Mouse (Mus musculus): ENCODE data around the gene Tcaf2. TPM values are rescaled to one million over a fixed set of nuclear protein-coding genes. Genes with fewer than 3 reads are reported as not detected.

The Tcaf2 gene
- total and polyA plus RNA-seq, 3 experiments = 1.1 to 3.6 (median 2.7) TPM

DNA sequence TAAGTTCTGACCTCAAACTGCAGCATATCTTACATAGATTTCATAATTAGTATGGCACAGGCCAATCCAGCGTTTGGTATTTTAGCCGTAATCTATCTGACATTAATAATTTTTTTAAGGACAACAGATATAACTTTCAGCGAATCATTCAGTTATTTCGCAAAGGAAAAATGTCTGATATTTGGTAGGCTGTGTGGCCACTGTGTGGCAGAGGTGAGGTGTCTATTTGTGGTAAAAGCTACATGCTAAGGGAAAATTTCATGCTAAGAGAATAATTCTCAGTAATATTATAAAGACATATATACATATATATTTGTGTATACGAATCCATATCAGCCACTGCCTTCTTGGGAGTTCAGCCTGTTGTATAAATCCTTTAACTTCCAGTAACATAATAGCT lies 58.5 kb downstream of the Tcaf2 start:
- no peak overlapping the region for H3K9ac ChIP-seq (ENCODE audit: low read depth, low read length)
- H3K79me2 ChIP-seq (replicated peaks; ENCODE audit: control insufficient read depth, insufficient read depth, low read length) = no peaks in the 10 kb centered on the region
- intact Hi-C loops (cut with DNase I) = loop anchor here (10.0 kb wide), 1 partner anchor 272 kb away; no protein-coding TSS in a partner anchor
- no peak for DNase-seq
- H3K27ac ChIP-seq = no peak overlapping the region
- no peaks in the 10 kb centered on the region for H3K36me3 ChIP-seq (ENCODE audit: control insufficient read depth, insufficient read depth, low read length)
- H3K27me3 ChIP-seq (ENCODE audit: control insufficient read depth, insufficient read depth, low read length) = no peaks in the 10 kb centered on the region
- TF ChIP-seq POLR2A (IDR thresholded peaks at IDR 0.05; ENCODE audit: insufficient read depth, low read depth, low read length) (no peak), EP300 (IDR thresholded peaks at IDR 0.05; ENCODE audit: insufficient read depth, low read depth, low read length) (no peak), CTCF (IDR thresholded peaks at IDR 0.05) (no peak)
- H3K4me1 ChIP-seq (ENCODE audit: control insufficient read depth, insufficient read depth, low read length) = no peaks in the 10 kb centered on the region
- no peak overlapping the region for H3K4me3 ChIP-seq
- 70% methylated on average over 5 of the region's 5 CpGs for WGBS

DNA sequence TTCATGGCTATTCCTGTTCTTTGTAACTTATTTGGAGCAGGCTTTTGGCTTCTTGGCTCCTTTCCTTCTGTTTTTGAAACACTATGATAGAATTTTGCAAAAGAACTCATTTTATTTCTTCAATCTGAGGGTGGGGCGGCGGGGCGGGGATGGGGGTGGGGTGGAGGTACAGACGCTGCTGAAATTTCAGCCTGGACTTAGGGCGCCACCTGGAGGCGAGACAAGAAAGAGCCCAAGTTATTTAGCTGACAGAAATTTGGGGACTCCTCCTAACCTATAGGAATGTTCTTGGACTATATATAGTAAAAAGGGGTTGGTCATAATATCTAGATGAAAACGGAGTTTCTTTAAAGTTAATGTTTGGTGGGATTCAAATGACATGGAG lies 61.6 kb downstream of the Tcaf2 start:
- WGBS = 1% methylated on average over 7 of the region's 7 CpGs
- H3K27ac ChIP-seq = no peak overlapping the region
- H3K36me3 ChIP-seq (ENCODE audit: control insufficient read depth, insufficient read depth, low read length) = no peaks in the 10 kb centered on the region
- H3K4me3 ChIP-seq = peak overlapping the region; percentile 28; the same call in 1 of the 2 replicates
- intact Hi-C loops (cut with DNase I) = loop anchor here (1.0 to 10.0 kb wide), 7 partner anchors 37 to 822 kb away; partner anchors contain the start of genes Olfr455, Tas2r126 and Zyx
- peak; percentile 50 to 79 for DNase-seq
- H3K9ac ChIP-seq (ENCODE audit: low read depth, low read length) = no peak overlapping the region
- no peaks in the 10 kb centered on the region for H3K4me1 ChIP-seq (ENCODE audit: control insufficient read depth, insufficient read depth, low read length)
- no peaks in the 10 kb centered on the region for H3K79me2 ChIP-seq (replicated peaks; ENCODE audit: control insufficient read depth, insufficient read depth, low read length)
- no peaks in the 10 kb centered on the region for H3K27me3 ChIP-seq (ENCODE audit: control insufficient read depth, insufficient read depth, low read length)
- TF ChIP-seq CTCF (IDR thresholded peaks at IDR 0.05) (peak; percentile 94), EP300 (IDR thresholded peaks at IDR 0.05; ENCODE audit: insufficient read depth, low read depth, low read length) (no peak)

DNA sequence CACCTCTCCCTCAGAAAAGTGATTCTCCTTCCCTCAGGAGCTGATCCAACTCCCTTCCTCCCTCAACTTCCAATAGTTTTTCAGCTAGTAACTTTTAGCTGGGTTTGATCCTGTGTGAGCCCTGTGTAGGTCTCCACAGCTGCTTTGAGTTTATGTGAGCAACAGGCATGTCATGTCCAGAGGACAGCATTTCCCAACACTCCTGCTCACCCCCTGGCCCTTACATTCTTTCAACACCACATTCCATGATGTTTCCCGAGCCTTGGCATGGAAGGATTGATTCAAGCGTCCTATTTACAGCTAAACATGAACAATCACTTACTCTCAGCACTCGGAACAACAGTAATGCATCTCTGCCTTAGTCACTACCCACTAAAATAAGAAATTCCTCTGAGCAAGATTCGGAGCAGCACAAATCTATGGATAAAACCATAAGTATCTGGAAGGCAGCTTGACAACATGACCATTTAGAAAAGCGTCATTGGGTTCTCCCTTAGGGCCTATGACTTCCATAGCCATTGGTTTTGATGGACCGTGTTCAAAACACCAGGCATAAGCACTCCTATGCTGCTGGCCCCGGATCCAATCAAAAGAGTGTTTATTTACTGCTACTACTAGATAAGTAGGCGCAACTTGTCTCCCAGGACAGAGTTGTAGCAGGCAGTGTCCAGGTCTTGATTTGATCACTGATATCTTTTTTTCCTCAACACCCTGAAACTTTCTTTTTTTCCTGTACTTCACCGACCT lies 62.1 kb downstream of the Tcaf2 start:
- TF ChIP-seq EP300 (IDR thresholded peaks at IDR 0.05; ENCODE audit: insufficient read depth, low read depth, low read length) (no peak), CTCF (IDR thresholded peaks at IDR 0.05) (no peak), POLR2A (IDR thresholded peaks at IDR 0.05; ENCODE audit: insufficient read depth, low read depth, low read length) (no peak)
- DNase-seq = no peak
- no peak overlapping the region for H3K27ac ChIP-seq

DNA sequence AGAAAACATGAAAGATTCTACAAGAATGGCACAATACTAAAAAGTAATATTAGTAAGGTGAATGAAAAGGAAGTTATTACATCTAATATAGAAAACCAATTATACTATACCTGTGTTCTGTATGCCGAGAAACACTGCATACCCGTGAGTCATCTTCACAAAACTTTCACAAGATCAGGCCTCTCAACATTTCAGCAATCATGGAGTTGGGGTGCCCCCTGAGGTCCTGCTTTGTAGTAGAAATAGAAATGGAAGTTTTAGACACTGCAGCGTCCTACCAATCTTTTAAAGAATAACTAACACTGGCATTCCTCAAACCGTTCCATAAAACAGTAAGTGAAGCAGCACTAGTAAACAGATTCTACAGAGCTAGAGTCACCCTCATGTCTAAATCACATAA lies 66.4 kb downstream of the Tcaf2 start:
- no peaks in the 10 kb centered on the region for H3K27me3 ChIP-seq (ENCODE audit: control insufficient read depth, insufficient read depth, low read length)
- TF ChIP-seq EP300 (IDR thresholded peaks at IDR 0.05; ENCODE audit: insufficient read depth, low read depth, low read length) (no peak), POLR2A (IDR thresholded peaks at IDR 0.05; ENCODE audit: insufficient read depth, low read depth, low read length) (no peak), CTCF (IDR thresholded peaks at IDR 0.05) (peak; percentile 53)
- H3K9ac ChIP-seq (ENCODE audit: low read depth, low read length) = no peak overlapping the region
- WGBS = 39% methylated on average over 4 of the region's 4 CpGs
- no peaks in the 10 kb centered on the region for H3K4me1 ChIP-seq (ENCODE audit: control insufficient read depth, insufficient read depth, low read length)
- DNase-seq = no peak
- intact Hi-C loops (cut with DNase I) = no loop called here
- H3K36me3 ChIP-seq (ENCODE audit: control insufficient read depth, insufficient read depth, low read length) = no peaks in the 10 kb centered on the region
- H3K27ac ChIP-seq = no peak overlapping the region
- no peaks in the 10 kb centered on the region for H3K79me2 ChIP-seq (replicated peaks; ENCODE audit: control insufficient read depth, insufficient read depth, low read length)
- no peak overlapping the region for H3K4me3 ChIP-seq

More for the DNA sequence above, 62.1 kb downstream of the Tcaf2 start:
- H3K4me1 ChIP-seq (ENCODE audit: control insufficient read depth, insufficient read depth, low read length) = no peaks in the 10 kb centered on the region
- 38% methylated on average over 9 of the region's 9 CpGs for WGBS
- no peak overlapping the region for H3K9ac ChIP-seq (ENCODE audit: low read depth, low read length)
- H3K79me2 ChIP-seq (replicated peaks; ENCODE audit: control insufficient read depth, insufficient read depth, low read length) = no peaks in the 10 kb centered on the region
- peak overlapping the region; percentile 28; the same call in 1 of the 2 replicates for H3K4me3 ChIP-seq
- intact Hi-C loops (cut with DNase I) = loop anchor here (1.0 to 10.0 kb wide), 7 partner anchors 36 to 822 kb away; partner anchors contain the start of genes Olfr455, Tas2r126 and Zyx
- no peaks in the 10 kb centered on the region for H3K36me3 ChIP-seq (ENCODE audit: control insufficient read depth, insufficient read depth, low read length)
- no peaks in the 10 kb centered on the region for H3K27me3 ChIP-seq (ENCODE audit: control insufficient read depth, insufficient read depth, low read length)

DNA sequence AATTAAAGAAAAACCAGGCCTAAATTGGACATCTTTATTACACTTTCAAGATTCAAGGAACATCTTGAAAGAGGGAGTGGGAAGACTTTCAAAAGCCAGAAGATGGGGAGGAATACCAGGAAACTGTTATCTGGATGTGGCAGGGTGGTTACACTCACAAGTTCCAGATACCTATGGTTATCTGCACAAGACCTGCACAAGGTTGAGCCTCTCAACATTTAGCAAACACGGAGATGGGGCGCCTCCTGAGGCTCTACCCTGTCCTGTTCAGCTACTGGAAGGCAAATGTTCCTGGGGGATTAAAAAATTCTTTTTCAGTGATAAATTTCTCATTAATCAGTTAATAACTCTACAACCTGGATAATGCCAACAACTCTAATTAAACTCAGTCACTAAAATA lies 67.6 kb downstream of the Tcaf2 start:
- H3K4me3 ChIP-seq = no peak overlapping the region
- no peaks in the 10 kb centered on the region for H3K27me3 ChIP-seq (ENCODE audit: control insufficient read depth, insufficient read depth, low read length)
- no peak overlapping the region for H3K27ac ChIP-seq
- no peak overlapping the region for H3K9ac ChIP-seq (ENCODE audit: low read depth, low read length)
- WGBS = 83% methylated on average over 2 of the region's 2 CpGs
- no peak for DNase-seq
- no peaks in the 10 kb centered on the region for H3K79me2 ChIP-seq (replicated peaks; ENCODE audit: control insufficient read depth, insufficient read depth, low read length)
- TF ChIP-seq POLR2A (IDR thresholded peaks at IDR 0.05; ENCODE audit: insufficient read depth, low read depth, low read length) (no peak), CTCF (IDR thresholded peaks at IDR 0.05) (no peak), EP300 (IDR thresholded peaks at IDR 0.05; ENCODE audit: insufficient read depth, low read depth, low read length) (no peak)
- no peaks in the 10 kb centered on the region for H3K36me3 ChIP-seq (ENCODE audit: control insufficient read depth, insufficient read depth, low read length)
- no peaks in the 10 kb centered on the region for H3K4me1 ChIP-seq (ENCODE audit: control insufficient read depth, insufficient read depth, low read length)
- intact Hi-C loops (cut with DNase I) = no loop called here

Other genes starting within 250 kb of the Tcaf2 start
- not detected for gene Tas2r143, start 245.0 kb downstream of the Tcaf2 start, total RNA-seq (2021)
- 0.20 and 0.29 TPM in 2 replicates for gene Tas2r143, start 245.0 kb downstream of the Tcaf2 start, polyA plus RNA-seq (2012; rRNA removed)
- gene Tas2r135, start 239.8 kb downstream of the Tcaf2 start, total RNA-seq (2021) = under 1 TPM in 1 of 2 experiments, not detected in 1; 0.27 TPM
- gene Tas2r135, start 239.8 kb downstream of the Tcaf2 start, polyA plus RNA-seq (2012; rRNA removed) = not detected in 2 replicates
- gene Tas2r126, start 210.7 kb downstream of the Tcaf2 start, total RNA-seq (2021) = not detected
- not detected in 2 replicates for gene Tas2r126, start 210.7 kb downstream of the Tcaf2 start, polyA plus RNA-seq (2012; rRNA removed)
- not detected for gene Olfr458, start 180.1 kb downstream of the Tcaf2 start, total RNA-seq (2021)
- gene Olfr458, start 180.1 kb downstream of the Tcaf2 start, polyA plus RNA-seq (2012; rRNA removed) = not detected in 2 replicates
- not detected for gene Olfr457, start 168.9 kb downstream of the Tcaf2 start, total RNA-seq (2021)
- gene Olfr457, start 168.9 kb downstream of the Tcaf2 start, polyA plus RNA-seq (2012; rRNA removed) = not detected in 2 replicates
- not detected for gene Olfr456, start 158.0 kb downstream of the Tcaf2 start, total RNA-seq (2021)
- not detected in 2 replicates for gene Olfr456, start 158.0 kb downstream of the Tcaf2 start, polyA plus RNA-seq (2012; rRNA removed)
- gene Olfr455, start 97.7 kb downstream of the Tcaf2 start, total RNA-seq (2021) = not detected
- gene Olfr455, start 97.7 kb downstream of the Tcaf2 start, polyA plus RNA-seq (2012; rRNA removed) = not detected in 2 replicates
- not detected for gene Tcaf3, start 47.6 kb downstream of the Tcaf2 start, total RNA-seq (2021)
- gene Tcaf3, start 47.6 kb downstream of the Tcaf2 start, polyA plus RNA-seq (2012; rRNA removed) = not detected in 2 replicates
- 10 to 100 TPM; 10.3 to 12.4 TPM for gene Tcaf1, start 64.8 kb upstream of the Tcaf2 start, total RNA-seq (2021)
- 8.0 and 12.5 TPM in 2 replicates for gene Tcaf1, start 64.8 kb upstream of the Tcaf2 start, polyA plus RNA-seq (2012; rRNA removed)
- gene Olfr453, start 94.1 kb upstream of the Tcaf2 start, total RNA-seq (2021) = not detected
- not detected in 2 replicates for gene Olfr453, start 94.1 kb upstream of the Tcaf2 start, polyA plus RNA-seq (2012; rRNA removed)
- not detected for gene Olfr38, start 111.2 kb upstream of the Tcaf2 start, total RNA-seq (2021)
- gene Olfr38, start 111.2 kb upstream of the Tcaf2 start, polyA plus RNA-seq (2012; rRNA removed) = not detected in 2 replicates
- gene Olfr452, start 139.8 kb upstream of the Tcaf2 start, total RNA-seq (2021) = not detected
- not detected in 2 replicates for gene Olfr452, start 139.8 kb upstream of the Tcaf2 start, polyA plus RNA-seq (2012; rRNA removed)
- gene Olfr450, start 166.7 kb upstream of the Tcaf2 start, total RNA-seq (2021) = not detected
- gene Olfr450, start 166.7 kb upstream of the Tcaf2 start, polyA plus RNA-seq (2012; rRNA removed) = not detected in 2 replicates
- not detected for gene Olfr449, start 189.1 kb upstream of the Tcaf2 start, total RNA-seq (2021)
- gene Olfr449, start 189.1 kb upstream of the Tcaf2 start, polyA plus RNA-seq (2012; rRNA removed) = not detected in 2 replicates
- not detected for gene Olfr448, start 245.2 kb upstream of the Tcaf2 start, total RNA-seq (2021)
- not detected in 2 replicates for gene Olfr448, start 245.2 kb upstream of the Tcaf2 start, polyA plus RNA-seq (2012; rRNA removed)

Data from heart, adult 2 months (tissue).